In the genomic region with DNA sequence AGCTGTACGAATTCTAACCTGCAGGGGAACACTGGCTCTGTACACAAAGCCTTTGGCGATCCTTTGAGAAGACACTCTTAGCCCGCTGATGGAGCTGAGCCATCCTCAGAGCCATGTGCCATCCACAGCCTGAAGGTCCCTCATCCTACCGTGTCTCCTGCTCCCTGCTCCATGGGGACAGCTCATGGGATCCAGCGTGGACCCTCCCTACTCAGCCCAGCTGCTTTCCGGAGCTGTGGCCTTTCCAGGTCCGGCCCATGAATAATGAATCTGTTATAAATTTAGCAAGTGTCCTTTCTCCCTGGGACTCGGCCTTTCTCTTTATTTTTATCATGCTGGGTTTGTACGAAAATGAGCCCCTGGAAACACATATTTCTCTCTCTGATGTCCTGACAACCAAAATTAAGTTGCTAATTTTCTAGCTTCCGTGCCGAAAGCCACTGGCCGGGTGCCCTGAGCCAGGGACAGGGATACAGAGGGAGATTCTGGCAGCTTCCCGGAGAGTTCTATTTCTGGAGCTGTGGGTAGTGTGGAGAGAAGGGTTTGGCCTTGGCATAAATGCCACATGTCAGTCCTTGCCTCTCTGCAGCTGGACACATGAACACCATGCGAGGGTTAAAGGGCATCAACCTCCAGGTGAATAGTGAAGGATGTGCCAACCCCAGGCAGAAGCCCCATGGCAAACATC, we compare ENCODE assay signal across 10 mouse cellular contexts. TPM values are rescaled to one million over a fixed set of nuclear protein-coding genes. Genes with fewer than 3 reads are reported as not detected.
A peak's percentile ranks its signal among the peaks of the same experiment; 100 is the strongest.
DNase-seq lines count a peak whose midpoint lies in the region; TF ChIP-seq lines count a peak whose summit lies in the region.
"Had no signal": no experiment of that assay in that cellular context is flagged by ENCODE, and none has a peak within 500 bp of the region (broad histone marks: within the 10 kb centered on the region; RNA-seq: fewer than 3 reads in every experiment).

No protein-coding gene starts in this region.

- DNase-seq in kidney, postnatal 25 days, result peak; percentile 15 to 49
- DNase-seq in kidney, adult 9 months, result no peak
- DNase-seq in gastrocnemius, adult 18-20 months (ENCODE audit: low spot score), result peak; percentile 72
- DNase-seq in heart, postnatal 25 days (ENCODE audit: low spot score), result peak; percentile 4
- DNase-seq in embryo, embryonic 9.5 days (ENCODE audit: extremely low spot score), result no peak
- no peak for DNase-seq in spleen, postnatal 14 days (ENCODE audit: low spot score in 2 of 2)
- no peak for DNase-seq in thymus, postnatal 36 days

- no peaks in the 10 kb centered on the region for H3K27me3 ChIP-seq in myocyte (ENCODE audit: control insufficient read depth, insufficient read depth, insufficient read length)

- peak overlapping the region; percentile 22 for H3K4me2 ChIP-seq in myocyte (ENCODE audit: low read depth)

- H3ac ChIP-seq in myocyte (ENCODE audit: control insufficient read depth, insufficient read length), result no peak overlapping the region

- H3K36me3 ChIP-seq in myocyte (ENCODE audit: control insufficient read depth, insufficient read depth), result no peaks in the 10 kb centered on the region

- no peaks in the 10 kb centered on the region for H3K79me2 ChIP-seq in myocyte (ENCODE audit: control insufficient read depth, insufficient read depth)

- H3K4me3 ChIP-seq in myocyte, result no peak overlapping the region

- intact Hi-C loops in heart, postnatal 25 days (cut with DNase I), result no loop called here

- no peak for TF ChIP-seq POLR2A in myocyte (IDR thresholded peaks at IDR 0.05; ENCODE audit: insufficient read length, low read depth)

TF ChIP-seq in myocyte, 11 proteins besides CTCF, POLR2A, EP300 and RAD21:
- no peak for TF ChIP-seq CEBPB (IDR thresholded peaks at IDR 0.05; ENCODE audit: insufficient read depth, poor library complexity, severe bottlenecking)
- peak in 1 of 3 experiments; percentile 21 for TF ChIP-seq MYOD1 (IDR thresholded peaks at IDR 0.05; ENCODE audit: control insufficient read depth in 1 of 3, insufficient read length in 2 of 3, low read depth in 2 of 3)

RNA-seq across cellular contexts. Expression of gene Psapl1, which starts 34.7 kb away (rescaled TPM):
- total RNA-seq in gastrocnemius, adult 18-20 months (2021), result under 1 TPM in 1 of 2 experiments, not detected in 1; 0.09 TPM
- total RNA-seq in heart, postnatal 25 days (2021), result not detected
- polyA plus RNA-seq in myocyte (2012; fragmentation: generic; extraction: Trizol), result 0.05 TPM
- total RNA-seq: left cerebral cortex, postnatal 14 days; neutrophil, adult 5-6 weeks had no signal

Comparison
In these comparisons a context has a peak if more than half of its experiments do, and no peak if none do; other contexts are left out.
1. DNase-seq: peak in kidney, postnatal 25 days (2 of 2), gastrocnemius, adult 18-20 months (single experiment) and heart, postnatal 25 days (single experiment); none in kidney, adult 9 months (single experiment), embryo, embryonic 9.5 days (single experiment), spleen, postnatal 14 days (0 of 2) and thymus, postnatal 36 days (0 of 2).